Mouse (Mus musculus): Measurements from ENCODE around the gene Fanca. TPM values are rescaled to one million over a fixed set of nuclear protein-coding genes. Genes with fewer than 3 reads are reported as not detected.
"Not testable (repeated sequence)": the region's sequence is repeated elsewhere in the genome, so short reads cannot be mapped to it uniquely, and the experiment has no call there.

Gene Fanca
- polyA plus RNA-seq, 1 experiment from 2014 or later: 14.0 TPM

GRCm38 (mm10) chr8:123242107-123242923 is 76.1 kb downstream of the Fanca start:
- WGBS: 92% methylated on average over 7 of the region's 7 CpGs
- H3K4me3 ChIP-seq (replicated peaks): no peak overlapping the region
- H3K4me1 ChIP-seq (replicated peaks): no peaks in the 10 kb centered on the region
- no peaks in the 10 kb centered on the region for H3K9me3 ChIP-seq
- H3K27ac ChIP-seq: no peak overlapping the region
- peaks cover 61% of the 10 kb centered on the region for H3K36me3 ChIP-seq
- H3K4me2 ChIP-seq (replicated peaks): no peak overlapping the region
- H3K9ac ChIP-seq (replicated peaks): no peak overlapping the region
- ATAC-seq: no peak
- no peaks in the 10 kb centered on the region for H3K27me3 ChIP-seq

GRCm38 (mm10) chr8:123239398-123239797 is 79.0 kb downstream of the Fanca start:
- peaks cover 31% of the 10 kb centered on the region for H3K36me3 ChIP-seq
- ATAC-seq: no peak
- H3K27me3 ChIP-seq: peaks cover 27% of the 10 kb centered on the region
- WGBS: 83% methylated on average over 10 of the region's 10 CpGs
- H3K9ac ChIP-seq (replicated peaks): no peak overlapping the region
- no peak overlapping the region for H3K4me2 ChIP-seq (replicated peaks)
- H3K4me3 ChIP-seq (replicated peaks): no peak overlapping the region
- peaks cover 21% of the 10 kb centered on the region for H3K4me1 ChIP-seq (replicated peaks)
- H3K9me3 ChIP-seq: no peaks in the 10 kb centered on the region
- no peak overlapping the region for H3K27ac ChIP-seq

- H3K36me3 ChIP-seq: 0 out of 2 replicates have a peak, but pooled peaks cover 3% of the 10 kb centered on the region
- H3K9me3 ChIP-seq: no peaks in the 10 kb centered on the region
- no peak within 1 kb of the TSS for H3K27ac ChIP-seq
- peak within 1 kb of the TSS; percentile 74 for H3K4me2 ChIP-seq (replicated peaks)
- peak within 1 kb of the TSS; percentile 68 for H3K9ac ChIP-seq (replicated peaks)
- ATAC-seq: peak; percentile 73
- H3K27me3 ChIP-seq: peaks cover 41% of the 10 kb centered on the region
- H3K4me1 ChIP-seq (replicated peaks): peaks cover 30% of the 10 kb centered on the region
- 1% methylated on average over 56 of the region's 57 CpGs for WGBS
- peak within 1 kb of the TSS; percentile 42 for H3K4me3 ChIP-seq (replicated peaks)
Measured at GRCm38 (mm10) chr8:123235520-123236497, 82.6 kb downstream of the Fanca start, which contains the start of gene Spata2l. Gene Spata2l, minus strand, starts transcription at chr8:123236233.

GRCm38 (mm10) chr8:123234918-123235519 is 83.4 kb downstream of the Fanca start:
- Histone ChIP-seq H3K36me3 (peaks cover 10% of the 10 kb centered on the region), H3K9me3 (no peaks in the 10 kb centered on the region), H3K4me2 (replicated peaks) (peak overlapping the region; percentile 74), H3K9ac (replicated peaks) (peak overlapping the region; percentile 68), H3K4me1 (replicated peaks) (peaks cover 30% of the 10 kb centered on the region), H3K4me3 (replicated peaks) (peak overlapping the region; percentile 42), H3K27ac (no peak overlapping the region), H3K27me3 (peaks cover 41% of the 10 kb centered on the region)
- peak; percentile 12 for ATAC-seq
- WGBS: 29% methylated on average over 13 of the region's 13 CpGs

- no peak for ATAC-seq
Measured at GRCm38 (mm10) chr8:123233760-123234159, 84.6 kb downstream of the Fanca start.

GRCm38 (mm10) chr8:123233300-123233699 is 85.1 kb downstream of the Fanca start:
- ATAC-seq: no peak
- Histone ChIP-seq H3K27ac (no peak overlapping the region), H3K27me3 (peaks cover 41% of the 10 kb centered on the region), H3K4me2 (replicated peaks) (no peak overlapping the region), H3K9ac (replicated peaks) (no peak overlapping the region), H3K4me3 (replicated peaks) (no peak overlapping the region), H3K9me3 (no peaks in the 10 kb centered on the region), H3K4me1 (replicated peaks) (peaks cover 30% of the 10 kb centered on the region), H3K36me3 (peaks cover 26% of the 10 kb centered on the region)
- WGBS: 55% methylated on average over 13 of the region's 13 CpGs

More at GRCm38 (mm10) chr8:123233760-123234159, 84.6 kb downstream of the Fanca start:
- Histone ChIP-seq H3K9ac (replicated peaks) (no peak overlapping the region), H3K27ac (no peak overlapping the region), H3K27me3 (peaks cover 41% of the 10 kb centered on the region), H3K4me2 (replicated peaks) (no peak overlapping the region), H3K9me3 (no peaks in the 10 kb centered on the region), H3K4me3 (replicated peaks) (no peak overlapping the region), H3K4me1 (replicated peaks) (peaks cover 30% of the 10 kb centered on the region), H3K36me3 (peaks cover 21% of the 10 kb centered on the region)
- WGBS: 82% methylated on average over 11 of the region's 11 CpGs

GRCm38 (mm10) chr8:123232553-123232952 is 85.8 kb downstream of the Fanca start:
- no peak for ATAC-seq
- H3K4me2 ChIP-seq (replicated peaks): no peak overlapping the region
- no peak overlapping the region for H3K27ac ChIP-seq
- H3K9ac ChIP-seq (replicated peaks): no peak overlapping the region
- peaks cover 30% of the 10 kb centered on the region for H3K4me1 ChIP-seq (replicated peaks)
- 46% methylated on average over 7 of the region's 7 CpGs for WGBS
- peaks cover 33% of the 10 kb centered on the region for H3K36me3 ChIP-seq
- no peaks in the 10 kb centered on the region for H3K9me3 ChIP-seq
- H3K4me3 ChIP-seq (replicated peaks): no peak overlapping the region
- H3K27me3 ChIP-seq: peaks cover 41% of the 10 kb centered on the region

- ATAC-seq: no peak
- Histone ChIP-seq H3K36me3 (peaks cover 41% of the 10 kb centered on the region), H3K9ac (replicated peaks) (no peak overlapping the region), H3K4me2 (replicated peaks) (no peak overlapping the region), H3K27ac (no peak overlapping the region), H3K4me3 (replicated peaks) (no peak overlapping the region), H3K27me3 (peaks cover 37% of the 10 kb centered on the region), H3K4me1 (replicated peaks) (peaks cover 30% of the 10 kb centered on the region), H3K9me3 (no peaks in the 10 kb centered on the region)
- WGBS: 73% methylated on average over 5 of the region's 5 CpGs
Measured at GRCm38 (mm10) chr8:123231742-123232141, 86.6 kb downstream of the Fanca start.

- H3K4me2 ChIP-seq (replicated peaks); H3K4me3 ChIP-seq (replicated peaks); ATAC-seq; H3K9me3 ChIP-seq; H3K9ac ChIP-seq (replicated peaks); H3K27ac ChIP-seq: not testable (repeated sequence)
- WGBS: 91% methylated on average over 11 of the region's 11 CpGs
- Histone ChIP-seq H3K27me3 (peaks cover 24% of the 10 kb centered on the region), H3K36me3 (peaks cover 43% of the 10 kb centered on the region), H3K4me1 (replicated peaks) (peaks cover 30% of the 10 kb centered on the region)
Measured at GRCm38 (mm10) chr8:123230326-123230725, 88.0 kb downstream of the Fanca start.

GRCm38 (mm10) chr8:123228416-123228815 is 90.0 kb downstream of the Fanca start:
- Histone ChIP-seq H3K9me3 (no peaks in the 10 kb centered on the region), H3K4me1 (replicated peaks) (peaks cover 27% of the 10 kb centered on the region), H3K9ac (replicated peaks) (no peak overlapping the region), H3K27me3 (peaks cover 4% of the 10 kb centered on the region), H3K4me3 (replicated peaks) (no peak overlapping the region), H3K4me2 (replicated peaks) (no peak overlapping the region), H3K36me3 (peaks cover 43% of the 10 kb centered on the region), H3K27ac (no peak overlapping the region)
- ATAC-seq: no peak
- 100% methylated on average over 1 of the region's 1 CpGs for WGBS

All from midbrain, embryonic 13.5 days (tissue).